Mouse (Mus musculus) MEL (cell line): ENCODE data around the gene Plpp2. TPM values are rescaled to one million over a fixed set of nuclear protein-coding genes. Genes with fewer than 3 reads are reported as not detected.

Experiments
- DNase-seq: peaks from one replicate; pipeline ENCODE4 v3.0.0; 2011; ENCODE audit warnings: low read depth, low spot score
- H3K27ac ChIP-seq: 2 replicates; pipeline ENCODE4 v1.5.1; 2012; ENCODE audit warnings: low read depth, mild to moderate bottlenecking, control low read depth, low read length, moderate library complexity; ENCODE audit not compliant: control insufficient read depth
- H3K27me3 ChIP-seq, 2 experiments: fragments of 150-350 bp in 1 of 2; sonication (generic) in 1 of 2; 2 replicates each; pipeline ENCODE4 v1.6.1; 2012; ENCODE audit warnings: low read length in 2 of 2, mild to moderate bottlenecking in 2 of 2, improper control_type of control experiment in 1 of 2, moderate library complexity in 1 of 2; ENCODE audit not compliant: insufficient read depth in 2 of 2, control insufficient read depth in 1 of 2
- H3K36me3 ChIP-seq, 2 experiments: 2 replicates each; pipeline ENCODE4 v1.6.1; 2012 to 2014; ENCODE audit warnings: low read length in 2 of 2, improper control_type of control experiment in 1 of 2, inconsistent platforms in 1 of 2, mild to moderate bottlenecking in 1 of 2; ENCODE audit not compliant: insufficient read depth in 2 of 2, control insufficient read depth in 1 of 2
- H3K4me1 ChIP-seq, 2 experiments: fragments of 150-350 bp in 1 of 2; sonication (generic) in 1 of 2; 2 replicates each; pipeline ENCODE4 v1.6.1; 2012; ENCODE audit warnings: low read length in 2 of 2, improper control_type of control experiment in 1 of 2, mild to moderate bottlenecking in 1 of 2; ENCODE audit not compliant: insufficient read depth in 2 of 2, control insufficient read depth in 1 of 2
- H3K4me3 ChIP-seq, 2 experiments: fragments of 150-350 bp in 1 of 2; sonication (generic) in 1 of 2; 2 replicates each; pipeline ENCODE4 v1.5.1; 2012; ENCODE audit warnings: low read depth in 2 of 2, low read length in 2 of 2, mild to moderate bottlenecking in 2 of 2, moderate library complexity in 2 of 2, control low read depth in 1 of 2, improper control_type of control experiment in 1 of 2; ENCODE audit not compliant: control insufficient read depth in 1 of 2, insufficient read depth in 1 of 2
- H3K79me2 ChIP-seq: 2 replicates; pipeline ENCODE4 v1.6.1; 2012; ENCODE audit warnings: mild to moderate bottlenecking, low read length, moderate library complexity; ENCODE audit not compliant: control insufficient read depth, poor library complexity, insufficient read depth
- H3K9ac ChIP-seq: 2 replicates; pipeline ENCODE4 v1.6.1; 2012; ENCODE audit warnings: low read depth, mild to moderate bottlenecking, control low read depth, low read length, moderate library complexity; ENCODE audit not compliant: control insufficient read depth, poor library complexity, severe bottlenecking
- H3K9me3 ChIP-seq: fragments of 150-350 bp; sonication (generic); replicated peaks from 2 replicates; pipeline ENCODE4 v1.6.1; 2012; ENCODE audit warnings: mild to moderate bottlenecking, low read length, improper control_type of control experiment, moderate library complexity; ENCODE audit not compliant: insufficient read depth
- BHLHE40 ChIP-seq: IDR thresholded peaks from 2 replicates; pipeline ENCODE4 v1.6.1; 2012; ENCODE audit warnings: low read depth, mild to moderate bottlenecking, inconsistent platforms, low read length, improper control_type of control experiment, borderline replicate concordance
- CHD1 ChIP-seq: IDR thresholded peaks from 2 replicates; pipeline ENCODE4 v1.6.1; 2012; ENCODE audit warnings: low read depth, mild to moderate bottlenecking, inconsistent platforms, low read length, improper control_type of control experiment
- CTCF ChIP-seq, 3 experiments: IDR thresholded peaks in 2 of 3; conservative IDR thresholded peaks in 1 of 3; 2 replicates each; pipeline ENCODE4 v1.5.1; 2011 to 2012; ENCODE audit warnings: low read length in 3 of 3, low read depth in 2 of 3, mild to moderate bottlenecking in 2 of 3, improper control_type of control experiment in 1 of 3, inconsistent platforms in 1 of 3, mixed read lengths in 1 of 3, moderate library complexity in 1 of 3; ENCODE audit not compliant: control insufficient read depth in 1 of 3, insufficient read depth in 1 of 3, poor library complexity in 1 of 3, severe bottlenecking in 1 of 3
- EP300 ChIP-seq, 2 experiments: IDR thresholded peaks; 2 replicates each; pipeline ENCODE4 v1.6.1; 2011; ENCODE audit warnings: improper control_type of control experiment in 2 of 2, low read length in 2 of 2, low read depth in 1 of 2, mild to moderate bottlenecking in 1 of 2
- ETS1 ChIP-seq: IDR thresholded peaks from 2 replicates; pipeline ENCODE4 v1.6.1; 2012; ENCODE audit warnings: low read depth, mild to moderate bottlenecking, inconsistent platforms, low read length, improper control_type of control experiment, moderate library complexity
- GABPA ChIP-seq: IDR thresholded peaks from 2 replicates; pipeline ENCODE4 v1.6.1; 2012; ENCODE audit warnings: low read depth, mild to moderate bottlenecking, inconsistent platforms, low read length, improper control_type of control experiment, moderate library complexity
- JUND ChIP-seq: IDR thresholded peaks from 2 replicates; pipeline ENCODE4 v1.6.1; 2011; ENCODE audit warnings: low read depth, mild to moderate bottlenecking, improper control_type of control experiment, low read length
- MAFK ChIP-seq: IDR thresholded peaks from 2 replicates; pipeline ENCODE4 v1.6.1; 2011; ENCODE audit warnings: low read depth, mild to moderate bottlenecking, low read length, improper control_type of control experiment, borderline replicate concordance
- MYB ChIP-seq: IDR thresholded peaks from 2 replicates; pipeline ENCODE4 v1.6.1; 2011; ENCODE audit warnings: mild to moderate bottlenecking, low read depth, low read length, improper control_type of control experiment
- MYC ChIP-seq: IDR thresholded peaks from 2 replicates; pipeline ENCODE4 v1.6.1; 2011; ENCODE audit warnings: low read depth, mild to moderate bottlenecking, low read length, improper control_type of control experiment, moderate library complexity
- RAD21 ChIP-seq: IDR thresholded peaks from 2 replicates; pipeline ENCODE4 v1.6.1; 2011; ENCODE audit warnings: mild to moderate bottlenecking, low read depth, low read length, improper control_type of control experiment
- SMC3 ChIP-seq: IDR thresholded peaks from 2 replicates; pipeline ENCODE4 v1.6.1; 2011; ENCODE audit warnings: low read depth, low read length, improper control_type of control experiment
- USF1 ChIP-seq: IDR thresholded peaks from 2 replicates; pipeline ENCODE4 v1.6.1; 2014; ENCODE audit warnings: low read depth, mild to moderate bottlenecking, inconsistent platforms, low read length, improper control_type of control experiment, moderate library complexity
- ZMIZ1 ChIP-seq: IDR thresholded peaks from 2 replicates; pipeline ENCODE4 v1.6.1; 2012; ENCODE audit warnings: low read depth, mild to moderate bottlenecking, inconsistent platforms, low read length, improper control_type of control experiment, moderate library complexity
- ZNF384 ChIP-seq: IDR thresholded peaks from 2 replicates; pipeline ENCODE4 v1.6.1; 2012; ENCODE audit warnings: low read depth, mild to moderate bottlenecking, inconsistent platforms, low read length, improper control_type of control experiment
- polyA plus RNA-seq, 2 experiments: library from polyadenylated mRNA; stranded (reverse) in 1 of 2; unstranded in 1 of 2; fragments of >175 nt in 1 of 2; fragments of >200 nt in 1 of 2; gene quantifications; 2 replicates each; pipeline versions ENCODE4 v1.2.1 to v1.2.4; 2012; ENCODE audit warnings: low replicate concordance in 2 of 2, low read depth in 1 of 2; ENCODE audit not compliant: insufficient read length in 2 of 2, insufficient read depth in 1 of 2, missing spikeins in 1 of 2
- total RNA-seq: library from RNA; depleted of rRNA; stranded (reverse); fragments of 300-350 nt; gene quantifications from 2 replicates; pipeline ENCODE4 v1.2.3, GENCODE M21; 2012

Plpp2 gene
- total and polyA plus RNA-seq, 3 experiments, result 26.0 to 32.8 TPM; not detected in 1

DNA sequence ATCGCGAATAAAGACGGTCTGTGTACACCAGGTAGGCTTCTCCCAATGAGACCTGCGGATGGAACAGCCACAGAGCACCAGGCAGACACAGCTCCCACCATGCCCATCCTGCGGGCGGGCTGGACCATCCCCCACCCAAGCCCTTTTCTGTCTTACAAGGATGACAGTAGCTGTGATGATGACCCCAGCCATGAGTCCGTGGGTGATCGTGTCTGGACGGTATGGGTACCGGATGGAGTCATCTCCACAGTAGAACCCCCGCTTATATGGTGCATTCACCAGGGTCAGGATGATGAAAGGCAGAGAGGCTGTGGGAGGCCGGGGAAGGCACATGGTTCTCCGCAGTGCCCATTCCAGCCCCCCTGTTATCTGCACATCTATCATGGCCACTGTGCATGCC is 2.9 kb downstream of the Plpp2 start:
- H3K27me3 ChIP-seq, result no peaks in the 10 kb centered on the region
- DNase-seq, result no peak
- no peak overlapping the region for H3K9ac ChIP-seq
- no peaks in the 10 kb centered on the region for H3K9me3 ChIP-seq
- TF ChIP-seq USF1 (no peak), CTCF (IDR thresholded peaks at IDR 0.05 in 2 of 3, conservative IDR thresholded peaks at IDR 0.05 in 1 of 3; ENCODE audit: control insufficient read depth in 1 of 3, insufficient read depth in 1 of 3, low read depth in 2 of 3, low read length in 3 of 3, poor library complexity in 1 of 3, severe bottlenecking in 1 of 3) (no peak), MYC (no peak), ZMIZ1 (no peak), MAFK (no peak), GABPA (no peak), MYB (no peak), ETS1 (no peak), JUND (no peak), CHD1 (no peak)
- no peak overlapping the region for H3K4me3 ChIP-seq
- 0 out of 4 replicates have a peak, but pooled peaks cover 0 to 3% of the 10 kb centered on the region in 2 experiments for H3K36me3 ChIP-seq
- H3K27ac ChIP-seq, result no peak overlapping the region
- no peaks in the 10 kb centered on the region; the same call in 1 of the 2 replicates for H3K79me2 ChIP-seq
- no peaks in the 10 kb centered on the region; a peak in 1 of 4 replicates for H3K4me1 ChIP-seq

DNA sequence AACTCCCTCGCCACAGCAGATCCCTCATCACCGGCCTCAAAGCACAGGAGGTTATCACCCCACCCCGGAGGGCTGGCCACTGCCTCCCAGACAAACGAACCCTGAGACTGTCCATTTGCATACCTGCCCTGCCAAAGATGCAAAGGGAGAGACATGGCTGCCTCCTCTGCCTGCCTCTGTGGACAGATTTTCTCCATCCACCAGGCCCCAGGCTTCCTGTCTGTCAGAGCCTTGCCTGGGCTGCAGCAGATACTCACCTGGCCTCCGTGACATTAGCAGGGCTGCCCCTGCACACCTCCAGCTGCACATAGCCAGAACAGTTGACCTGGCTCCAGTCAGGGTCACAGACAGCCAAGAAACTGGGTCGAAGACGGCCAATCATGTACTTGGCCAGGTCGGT is 3.4 kb downstream of the Plpp2 start:
- H3K27me3 ChIP-seq, result no peaks in the 10 kb centered on the region
- H3K9me3 ChIP-seq, result no peaks in the 10 kb centered on the region
- H3K27ac ChIP-seq, result no peak overlapping the region
- H3K79me2 ChIP-seq, result no peaks in the 10 kb centered on the region; the same call in 1 of the 2 replicates
- H3K9ac ChIP-seq, result no peak overlapping the region
- no peak overlapping the region for H3K4me3 ChIP-seq
- 0 out of 4 replicates have a peak, but pooled peaks cover 0 to 3% of the 10 kb centered on the region in 2 experiments for H3K36me3 ChIP-seq
- no peak for DNase-seq
- H3K4me1 ChIP-seq, result no peaks in the 10 kb centered on the region; a peak in 1 of 4 replicates
- no peak for TF ChIP-seq MAFK
- TF ChIP-seq ZNF384, result no peak
- no peak for TF ChIP-seq BHLHE40
- TF ChIP-seq EP300 (IDR thresholded peaks at IDR 0.05; ENCODE audit: low read depth in 1 of 2, low read length in 2 of 2), result no peak

DNA sequence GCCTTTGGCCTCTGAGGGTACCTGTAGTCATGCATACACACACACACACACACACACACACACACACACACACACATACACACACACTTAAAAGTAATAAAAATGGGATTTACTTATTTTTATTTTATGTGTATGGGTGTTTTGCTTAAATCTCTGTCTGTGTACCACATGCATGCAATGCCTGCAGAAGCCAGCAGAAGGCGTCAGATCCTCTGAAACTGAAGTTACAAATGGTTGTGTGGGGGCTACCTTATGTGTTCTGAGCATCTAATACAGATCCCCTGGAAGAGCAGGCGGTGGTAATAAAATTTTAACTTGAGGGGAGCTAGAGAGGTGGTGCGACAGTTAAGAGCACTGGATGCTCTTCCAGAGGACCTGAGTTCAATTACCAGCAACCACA is 5.5 kb downstream of the Plpp2 start:
- DNase-seq, result peak; percentile 38
- no peak overlapping the region for H3K4me3 ChIP-seq
- no peaks in the 10 kb centered on the region for H3K9me3 ChIP-seq
- H3K4me1 ChIP-seq, result no peaks in the 10 kb centered on the region
- peak; percentile 15 for TF ChIP-seq RAD21
- TF ChIP-seq CTCF (IDR thresholded peaks at IDR 0.05 in 2 of 3, conservative IDR thresholded peaks at IDR 0.05 in 1 of 3; ENCODE audit: control insufficient read depth in 1 of 3, insufficient read depth in 1 of 3, low read depth in 2 of 3, low read length in 3 of 3, poor library complexity in 1 of 3, severe bottlenecking in 1 of 3), result peak; percentile 21 to 55 (median 48); a peak in 5 of 6 replicates
- TF ChIP-seq SMC3, result peak; percentile 31
- no peak for TF ChIP-seq MYB
- H3K36me3 ChIP-seq, result no peaks in the 10 kb centered on the region
- no peak overlapping the region for H3K9ac ChIP-seq
- no peaks in the 10 kb centered on the region for H3K79me2 ChIP-seq
- no peak overlapping the region for H3K27ac ChIP-seq
- H3K27me3 ChIP-seq, result no peaks in the 10 kb centered on the region
